Mouse (Mus musculus) Patski (cell line): ENCODE measurements at regions not wholly inside any gene's neighbourhood (a gene's known extent, or its start where the extent isn't known, plus 50 kb on each side); places are given as distances from the start of the nearest gene placed in this dataset.

Experiments
- ATAC-seq: fragments of 100-300 bp; one replicate; pipeline ENCODE4 v1.8.0; 2021
- CTCF ChIA-PET: fragments of 350-600 bp; sonication (Branson Sonifier 250); formaldehyde crosslinking; loops from one replicate; lab custom pipeline; 2022; ENCODE audit warnings: inconsistent platforms; lab: Charles Lee
- POLR2A ChIA-PET: fragments of 350-600 bp; sonication (Branson Sonifier 250); formaldehyde crosslinking; loops from one replicate; lab custom pipeline; 2022; ENCODE audit warnings: antibody characterized with exemption, inconsistent platforms; lab: Charles Lee
- DNase-seq: peaks from one replicate; pipeline ENCODE4 v3.0.0-alpha.2; 2011; ENCODE audit warnings: low read depth, low spot score
- H3K27me3 ChIP-seq: fragments of 371-371 bp; one replicate; pipeline ENCODE4 v1.5.1; 2021
- CTCF ChIP-seq: fragments of 100-300 bp; IDR thresholded peaks from one replicate; pipeline ENCODE4 v1.5.1; 2021
- in situ Hi-C: fragments of 300-500 bp; cut with MboI; formaldehyde crosslinking; loops from 3 replicates; pipeline ENCODE4 v1.11.1; 2018; ENCODE audit warnings: low pct_unique_long_range_greater_than_20kb, mixed read lengths

GRCm38 (mm10) chr11:82616856-82617255 lies 147.3 kb downstream of the Cct6b start:
- H3K27me3 ChIP-seq = peaks cover 8% of the 10 kb centered on the region
- ChIA-PET CTCF (no interaction called here), POLR2A (no interaction called here)
- no peak for TF ChIP-seq CTCF
- DNase-seq (no peak), ATAC-seq (no peak)
- in situ Hi-C loops = loop anchor here (5.0 to 25.0 kb wide), 2 partner anchors 270 to 380 kb away; no protein-coding TSS in a partner anchor

- in situ Hi-C loops = loop anchor here (25.0 kb wide), 1 partner anchor 377 kb away; no protein-coding TSS in a partner anchor
- peaks cover 13% of the 10 kb centered on the region for H3K27me3 ChIP-seq
- POLR2A ChIA-PET = no interaction called here
- no peak for TF ChIP-seq CTCF
- ATAC-seq (no peak), DNase-seq (no peak)
- CTCF ChIA-PET = interaction anchor here (2.3 kb wide), 1 partner anchor 12 kb away, joined by 10 read pairs; no protein-coding TSS in a partner anchor
Observed at GRCm38 (mm10) chr11:82614356-82614755, 149.8 kb downstream of the Cct6b start.

- no peak for ATAC-seq
- in situ Hi-C loops = loop anchor here (25.0 kb wide), 1 partner anchor 376 kb away; no protein-coding TSS in a partner anchor
- H3K27me3 ChIP-seq = peaks cover 13% of the 10 kb centered on the region
- no peak for DNase-seq
- ChIA-PET POLR2A (no interaction called here), CTCF (interaction anchor here (2.3 kb wide), 1 partner anchor 11 kb away, joined by 10 read pairs; no protein-coding TSS in a partner anchor)
- TF ChIP-seq CTCF = peak; percentile 75
Observed at GRCm38 (mm10) chr11:82613503-82613902, 150.6 kb downstream of the Cct6b start.

GRCm38 (mm10) chr11:82612026-82612425 lies 152.1 kb downstream of the Cct6b start:
- peak; percentile 20 for ATAC-seq
- POLR2A ChIA-PET = no interaction called here
- CTCF ChIA-PET = no interaction called here
- DNase-seq = no peak
- no peak for TF ChIP-seq CTCF
- in situ Hi-C loops = loop anchor here (25.0 kb wide), 1 partner anchor 375 kb away; no protein-coding TSS in a partner anchor
- H3K27me3 ChIP-seq = peaks cover 24% of the 10 kb centered on the region

GRCm38 (mm10) chr11:82608963-82609362 lies 155.2 kb downstream of the Cct6b start:
- TF ChIP-seq CTCF = no peak
- ChIA-PET POLR2A (no interaction called here), CTCF (no interaction called here)
- peaks cover 29% of the 10 kb centered on the region for H3K27me3 ChIP-seq
- in situ Hi-C loops = loop anchor here (25.0 kb wide), 1 partner anchor 372 kb away; no protein-coding TSS in a partner anchor
- DNase-seq (no peak), ATAC-seq (no peak)

- POLR2A ChIA-PET = no interaction called here
- ATAC-seq (no peak), DNase-seq (no peak)
- TF ChIP-seq CTCF = no peak
- CTCF ChIA-PET = no interaction called here
- in situ Hi-C loops = loop anchor here (25.0 kb wide), 1 partner anchor 370 kb away; no protein-coding TSS in a partner anchor
- H3K27me3 ChIP-seq = peaks cover 40% of the 10 kb centered on the region
Observed at GRCm38 (mm10) chr11:82607661-82608060, 156.5 kb downstream of the Cct6b start.

- no peak for ATAC-seq
Observed at GRCm38 (mm10) chr11:82604251-82604835, 159.8 kb downstream of the Cct6b start.

GRCm38 (mm10) chr11:82602818-82603217 lies 161.3 kb downstream of the Cct6b start:
- ChIA-PET CTCF (interaction anchor here (2.9 kb wide), 1 partner anchor 11 kb away, joined by 10 read pairs; no protein-coding TSS in a partner anchor), POLR2A (no interaction called here)
- in situ Hi-C loops = loop anchor here (25.0 kb wide), 1 partner anchor 366 kb away; no protein-coding TSS in a partner anchor
- ATAC-seq (no peak), DNase-seq (no peak)
- peaks cover 58% of the 10 kb centered on the region for H3K27me3 ChIP-seq
- TF ChIP-seq CTCF = no peak

More at GRCm38 (mm10) chr11:82604251-82604835, 159.8 kb downstream of the Cct6b start:
- DNase-seq = no peak
- no peak for TF ChIP-seq CTCF
- in situ Hi-C loops = loop anchor here (25.0 kb wide), 1 partner anchor 367 kb away; no protein-coding TSS in a partner anchor
- H3K27me3 ChIP-seq = peaks cover 53% of the 10 kb centered on the region
- ChIA-PET POLR2A (no interaction called here), CTCF (no interaction called here)

GRCm38 (mm10) chr11:82602250-82602649 lies 161.9 kb downstream of the Cct6b start:
- ChIA-PET POLR2A (no interaction called here), CTCF (interaction anchor here (2.9 kb wide), 1 partner anchor 11 kb away, joined by 10 read pairs; no protein-coding TSS in a partner anchor)
- DNase-seq (no peak), ATAC-seq (no peak)
- TF ChIP-seq CTCF = no peak
- in situ Hi-C loops = loop anchor here (25.0 kb wide), 1 partner anchor 365 kb away; no protein-coding TSS in a partner anchor
- peaks cover 52% of the 10 kb centered on the region for H3K27me3 ChIP-seq

GRCm38 (mm10) chr11:82600151-82600550 lies 164.0 kb downstream of the Cct6b start:
- ATAC-seq (no peak), DNase-seq (no peak)
- ChIA-PET POLR2A (no interaction called here), CTCF (no interaction called here)
- TF ChIP-seq CTCF = no peak
- in situ Hi-C loops = loop anchor here (25.0 kb wide), 1 partner anchor 363 kb away; no protein-coding TSS in a partner anchor
- peaks cover 51% of the 10 kb centered on the region for H3K27me3 ChIP-seq

GRCm38 (mm10) chr11:82597757-82598156 lies 166.4 kb downstream of the Cct6b start:
- ATAC-seq (no peak), DNase-seq (no peak)
- POLR2A ChIA-PET = no interaction called here
- no peak for TF ChIP-seq CTCF
- in situ Hi-C loops = no loop called here
- CTCF ChIA-PET = no interaction called here
- H3K27me3 ChIP-seq = peaks cover 40% of the 10 kb centered on the region
